Mouse (Mus musculus) bone marrow, adult 2 months (tissue): ENCODE results near the gene Gm10577.

ENCODE experiments used
- CTCF ChIP-seq: fragments of 200-500 bp; IDR thresholded peaks from 2 replicates; pipeline ENCODE4 v1.5.1; 2011; ENCODE audit warnings: low read length, control low read depth; ENCODE audit not compliant: control insufficient read depth, insufficient read depth
- POLR2A ChIP-seq: fragments of 200-500 bp; IDR thresholded peaks from 2 replicates; pipeline ENCODE4 v1.6.1; 2011; ENCODE audit warnings: low read depth, mild to moderate bottlenecking, control low read depth, low read length, borderline replicate concordance; ENCODE audit not compliant: control insufficient read depth

DNA sequence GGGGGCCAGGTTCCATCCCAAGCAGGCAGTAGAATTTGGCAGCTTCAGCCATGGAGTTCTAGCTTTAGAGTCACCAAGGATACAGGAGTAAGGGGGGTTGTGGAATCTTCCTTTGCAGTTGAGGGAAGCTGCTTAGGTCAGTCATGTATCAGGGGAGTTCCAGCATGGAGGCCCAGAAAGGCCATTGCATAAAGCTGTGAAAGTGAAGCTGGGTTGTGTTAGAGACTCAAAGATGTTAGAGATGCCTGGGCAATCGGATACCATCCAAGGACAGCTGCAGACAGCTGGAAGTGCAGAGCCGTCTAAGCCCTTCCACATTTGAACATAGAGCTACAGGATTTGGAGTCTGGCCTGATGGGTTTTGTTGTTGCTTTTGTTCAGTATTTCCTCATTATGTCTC is 23.2 kb upstream of the Gm10577 start:
- no peak for TF ChIP-seq CTCF
- no peak for TF ChIP-seq POLR2A
